Mouse (Mus musculus): Measurements from ENCODE around the gene Cnep1r1.

- TF ChIP-seq CTCF (IDR thresholded peaks at IDR 0.05; ENCODE audit: borderline replicate concordance, extremely low read depth, insufficient read depth, insufficient read length) (no peak), POLR2A (IDR thresholded peaks at IDR 0.05; ENCODE audit: borderline replicate concordance, extremely low read depth, insufficient read depth, insufficient read length, poor library complexity, severe bottlenecking) (no peak)
These were observed 56.7 kb downstream of the Cnep1r1 start for GRCm38 (mm10) chr8:88175264-88175663.

Measured in brain, embryonic 14.5 days (tissue).